Comparison of ENCODE assay signal across 32 mouse cellular contexts in the genomic region with DNA sequence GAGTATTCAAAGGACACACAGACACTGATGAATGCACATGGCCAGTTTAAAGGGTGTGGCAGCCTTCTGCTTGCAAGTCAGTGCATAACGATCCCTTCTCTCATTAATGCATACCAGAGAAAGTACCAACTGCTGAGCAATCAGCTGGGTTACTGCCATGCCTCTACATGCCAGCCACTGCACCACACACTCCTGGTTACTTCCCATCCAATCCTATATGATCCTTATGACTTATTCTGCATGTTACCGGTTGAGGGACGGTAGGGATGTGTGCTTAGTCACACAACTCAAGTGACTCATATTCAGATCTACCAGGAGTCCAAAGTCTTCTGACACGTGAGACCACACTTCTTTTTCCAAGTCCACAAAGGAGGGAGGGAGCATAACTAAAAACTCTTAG.
A peak's percentile ranks its signal among the peaks of the same experiment; 100 is the strongest.
DNase-seq lines count a peak whose midpoint lies in the region; ATAC-seq and TF ChIP-seq lines count a peak whose summit lies in the region.
"Had no signal": no experiment of that assay in that cellular context is flagged by ENCODE, and none has a peak within 500 bp of the region (broad histone marks: within the 10 kb centered on the region; RNA-seq: fewer than 3 reads in every experiment).

No protein-coding gene starts in this region.

- no peaks in the 10 kb centered on the region for H3K27me3 ChIP-seq in kidney, postnatal 0 days (ENCODE audit: insufficient read depth, low read length)
- H3K27me3 ChIP-seq in kidney, embryonic 16.5 days (ENCODE audit: insufficient read depth, low read length): no peaks in the 10 kb centered on the region
- no peaks in the 10 kb centered on the region for H3K27me3 ChIP-seq in intestine, embryonic 15.5 days (replicated peaks)
- H3K27me3 ChIP-seq in stomach, embryonic 16.5 days (ENCODE audit: control insufficient read depth, insufficient read depth, low read length): no peaks in the 10 kb centered on the region
- H3K27me3 ChIP-seq: embryonic facial prominence, embryonic 13.5 days; forebrain, embryonic 12.5 days; heart, embryonic 15.5 days; kidney, embryonic 15.5 days; liver, embryonic 12.5 days; neural tube, embryonic 12.5 days had no signal

- no peak overlapping the region for H3K27ac ChIP-seq in kidney, postnatal 0 days
- no peak overlapping the region for H3K27ac ChIP-seq in kidney, embryonic 16.5 days (ENCODE audit: low read length)
- no peak overlapping the region for H3K27ac ChIP-seq in intestine, embryonic 15.5 days
- no peak overlapping the region for H3K27ac ChIP-seq in stomach, embryonic 16.5 days (ENCODE audit: low read length)
- H3K27ac ChIP-seq: embryonic facial prominence, embryonic 13.5 days; forebrain, embryonic 12.5 days; heart, embryonic 10.5 days; heart, embryonic 15.5 days; kidney, embryonic 15.5 days; liver, embryonic 12.5 days; neural tube, embryonic 12.5 days had no signal

- H3K36me3 ChIP-seq in kidney, postnatal 0 days (ENCODE audit: insufficient read depth, low read length): no peaks in the 10 kb centered on the region
- H3K36me3 ChIP-seq in kidney, embryonic 16.5 days (ENCODE audit: insufficient read depth, low read length): 0 out of 2 replicates have a peak, but pooled peaks cover 11% of the 10 kb centered on the region
- no peaks in the 10 kb centered on the region; the same call in 1 of the 2 replicates for H3K36me3 ChIP-seq in intestine, embryonic 15.5 days
- no peaks in the 10 kb centered on the region for H3K36me3 ChIP-seq in stomach, embryonic 16.5 days (ENCODE audit: control insufficient read depth, insufficient read depth, low read length)
- H3K36me3 ChIP-seq: embryonic facial prominence, embryonic 13.5 days; forebrain, embryonic 12.5 days; heart, embryonic 10.5 days; heart, embryonic 15.5 days; liver, embryonic 12.5 days; neural tube, embryonic 12.5 days had no signal

- no peak overlapping the region for H3K9ac ChIP-seq in kidney, postnatal 0 days (ENCODE audit: low read depth, low read length)
- no peak overlapping the region for H3K9ac ChIP-seq in kidney, embryonic 16.5 days (replicated peaks; ENCODE audit: low read length)
- no peak overlapping the region for H3K9ac ChIP-seq in intestine, embryonic 15.5 days
- no peak overlapping the region for H3K9ac ChIP-seq in stomach, embryonic 16.5 days (ENCODE audit: low read length)
- H3K9ac ChIP-seq: embryonic facial prominence, embryonic 13.5 days; forebrain, embryonic 12.5 days; forebrain, postnatal 0 days; heart, embryonic 15.5 days; kidney, embryonic 15.5 days; liver, embryonic 12.5 days; liver, postnatal 0 days; neural tube, embryonic 12.5 days had no signal

- no peak for DNase-seq in kidney, postnatal 0 days (ENCODE audit: low spot score)
- DNase-seq in Muller cell, postnatal 12 days (ENCODE audit: inconsistent ontology term): peak; percentile 76
- DNase-seq in cerebellum, adult 11-12 months: no peak
- DNase-seq in left cerebral cortex, adult 9 months (ENCODE audit: low spot score in 2 of 2): no peak
- DNase-seq in urinary bladder, postnatal 14 days (ENCODE audit: low spot score): no peak
- DNase-seq: adrenal gland, adult 2 months; cerebellum, adult 9-10 months; embryo, embryonic 11 days; forebrain, postnatal 0 days; gastrocnemius, postnatal 10 days; kidney, adult 11 months; layer of hippocampus, adult 9-11 months; liver, postnatal 0 days; lung, postnatal 36 days; right cerebral cortex, adult 18-20 months; spleen, adult 18-20 months; thymus, postnatal 14 days had no signal

- no peak overlapping the region for H3K4me3 ChIP-seq in kidney, postnatal 0 days (replicated peaks; ENCODE audit: low read depth, low read length)
- no peak overlapping the region for H3K4me3 ChIP-seq in kidney, embryonic 16.5 days (ENCODE audit: low read length)
- no peak overlapping the region for H3K4me3 ChIP-seq in intestine, embryonic 15.5 days (replicated peaks)
- H3K4me3 ChIP-seq in stomach, embryonic 16.5 days (replicated peaks; ENCODE audit: low read length): no peak overlapping the region
- H3K4me3 ChIP-seq: embryonic facial prominence, embryonic 13.5 days; erythroblast, embryonic 14.5 days; forebrain, embryonic 12.5 days; heart, embryonic 10.5 days; heart, embryonic 15.5 days; kidney, embryonic 15.5 days; liver, embryonic 12.5 days; neural tube, embryonic 12.5 days had no signal

- H3K4me2 ChIP-seq in kidney, postnatal 0 days (ENCODE audit: low read length): no peak overlapping the region
- no peak overlapping the region for H3K4me2 ChIP-seq in kidney, embryonic 16.5 days (replicated peaks; ENCODE audit: low read depth, low read length)
- no peak overlapping the region for H3K4me2 ChIP-seq in intestine, embryonic 15.5 days (replicated peaks)
- H3K4me2 ChIP-seq in stomach, embryonic 16.5 days (ENCODE audit: low read depth, low read length): no peak overlapping the region
- H3K4me2 ChIP-seq: embryonic facial prominence, embryonic 13.5 days; forebrain, embryonic 12.5 days; heart, embryonic 15.5 days; kidney, embryonic 15.5 days; liver, embryonic 12.5 days; midbrain, embryonic 11.5 days; neural tube, embryonic 12.5 days had no signal

- WGBS in kidney, postnatal 0 days: 75% methylated on average over 4 of the region's 4 CpGs
- 83% methylated on average over 4 of the region's 4 CpGs for WGBS in kidney, embryonic 16.5 days
- 68% methylated on average over 4 of the region's 4 CpGs for WGBS in intestine, embryonic 15.5 days
- WGBS in stomach, embryonic 16.5 days: 66% methylated on average over 4 of the region's 4 CpGs

- H3K9me3 ChIP-seq in kidney, postnatal 0 days (replicated peaks; ENCODE audit: low read length): no peaks in the 10 kb centered on the region
- no peaks in the 10 kb centered on the region for H3K9me3 ChIP-seq in kidney, embryonic 16.5 days (ENCODE audit: low read length)
- no peaks in the 10 kb centered on the region for H3K9me3 ChIP-seq in intestine, embryonic 15.5 days
- no peaks in the 10 kb centered on the region for H3K9me3 ChIP-seq in stomach, embryonic 16.5 days (replicated peaks; ENCODE audit: control insufficient read depth, low read length)
- H3K9me3 ChIP-seq: embryonic facial prominence, embryonic 13.5 days; forebrain, embryonic 12.5 days; heart, embryonic 10.5 days; heart, embryonic 15.5 days; kidney, embryonic 15.5 days; liver, embryonic 12.5 days; neural tube, embryonic 12.5 days had no signal

- no peak for TF ChIP-seq CTCF in kidney, postnatal 0 days (IDR thresholded peaks at IDR 0.05; ENCODE audit: low read depth)

- ATAC-seq in kidney, postnatal 0 days (replicated peaks; ENCODE audit: low FRiP score, low read depth): peak; percentile 48; the same call in 1 of the 2 replicates
- ATAC-seq in kidney, embryonic 16.5 days (ENCODE audit: low FRiP score, low TSS enrichment): no peak
- ATAC-seq in intestine, embryonic 15.5 days: peak; percentile 83
- ATAC-seq in stomach, embryonic 16.5 days (ENCODE audit: insufficient read depth, low FRiP score): peak; percentile 66; the same call in 1 of the 2 replicates
- ATAC-seq: activated CD4-positive, CD25-positive, alpha-beta regulatory T cell, adult 4 months; forebrain, postnatal 0 days; hindbrain, embryonic 16.5 days; liver, embryonic 12.5 days; liver, postnatal 0 days; midbrain, embryonic 16.5 days had no signal

- no peaks in the 10 kb centered on the region for H3K4me1 ChIP-seq in kidney, postnatal 0 days (replicated peaks; ENCODE audit: insufficient read depth, low read length)
- no peaks in the 10 kb centered on the region for H3K4me1 ChIP-seq in kidney, embryonic 16.5 days (ENCODE audit: insufficient read depth, low read length)
- H3K4me1 ChIP-seq in intestine, embryonic 15.5 days (replicated peaks): no peaks in the 10 kb centered on the region
- no peaks in the 10 kb centered on the region for H3K4me1 ChIP-seq in stomach, embryonic 16.5 days (ENCODE audit: control insufficient read depth, insufficient read depth, low read length)
- H3K4me1 ChIP-seq: kidney, embryonic 15.5 days; liver, embryonic 12.5 days; neural tube, embryonic 12.5 days had no signal
